In the genomic region with DNA sequence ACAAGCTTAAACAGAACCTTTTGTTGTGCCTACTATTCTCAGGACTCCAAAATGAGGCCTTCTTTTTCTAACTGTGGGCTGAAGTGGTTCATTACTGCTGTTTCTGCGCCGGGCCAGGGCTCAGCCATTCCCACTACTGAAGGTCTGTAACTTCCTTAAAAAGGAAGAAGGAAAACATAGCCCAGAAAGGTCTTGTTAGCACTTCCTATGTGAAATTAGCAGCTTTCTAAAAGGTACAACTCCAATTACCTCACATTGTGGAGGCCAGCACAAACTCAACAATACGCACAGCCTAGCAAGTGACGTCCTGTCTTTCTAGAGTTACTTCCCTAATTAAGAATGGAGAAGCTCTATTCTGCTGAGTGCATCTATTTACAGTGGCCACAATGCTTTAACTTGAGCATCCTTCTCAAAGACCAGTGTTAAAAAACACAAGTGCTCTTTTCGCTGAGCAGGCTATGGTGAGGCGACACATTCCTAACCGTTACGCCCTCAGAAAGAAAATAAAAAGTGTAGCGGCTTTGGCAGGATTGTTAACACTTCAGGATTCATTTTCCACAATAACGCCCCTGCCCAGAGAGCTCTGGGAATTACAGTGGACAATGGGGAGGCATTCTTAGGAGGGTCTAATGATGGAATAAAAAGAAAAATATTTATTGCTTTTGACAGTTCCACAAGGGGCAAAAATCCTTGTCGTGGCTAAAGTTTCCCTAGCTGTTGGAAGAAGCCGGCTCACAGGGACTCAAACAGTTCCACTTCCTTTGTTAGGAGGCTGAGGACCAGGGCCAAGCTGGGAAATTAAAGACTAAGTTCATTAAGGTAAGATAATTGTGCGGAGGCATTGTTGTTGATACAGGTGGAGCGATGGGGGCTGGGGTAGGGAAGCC, we compare ENCODE assay signal across 16 mouse cellular contexts.
DNase-seq lines count a peak whose midpoint lies in the region; ATAC-seq lines count a peak whose summit lies in the region.
"Had no signal": no experiment of that assay in that cellular context is flagged by ENCODE, and none has a peak within 500 bp of the region (broad histone marks: within the 10 kb centered on the region; RNA-seq: fewer than 3 reads in every experiment).

No protein-coding gene starts in this region.

- H3K9me3 ChIP-seq in forebrain, embryonic 12.5 days = no peaks in the 10 kb centered on the region
- H3K9me3 ChIP-seq in forebrain, embryonic 15.5 days = no peaks in the 10 kb centered on the region
- H3K9me3 ChIP-seq in midbrain, embryonic 11.5 days (ENCODE audit: control insufficient read depth, low read length) = no peaks in the 10 kb centered on the region
- no peaks in the 10 kb centered on the region for H3K9me3 ChIP-seq in midbrain, embryonic 16.5 days (replicated peaks; ENCODE audit: control insufficient read depth, low read length, poor library complexity, severe bottlenecking)
- H3K9me3 ChIP-seq in hindbrain, embryonic 13.5 days = no peaks in the 10 kb centered on the region
- H3K9me3 ChIP-seq: limb, embryonic 15.5 days; megakaryocyte, embryonic 14.5 days had no signal

- no peaks in the 10 kb centered on the region for H3K36me3 ChIP-seq in forebrain, embryonic 12.5 days (replicated peaks)
- H3K36me3 ChIP-seq in forebrain, embryonic 15.5 days = no peaks in the 10 kb centered on the region
- H3K36me3 ChIP-seq in midbrain, embryonic 11.5 days (ENCODE audit: control insufficient read depth, insufficient read depth, low read length) = no peaks in the 10 kb centered on the region
- no peaks in the 10 kb centered on the region for H3K36me3 ChIP-seq in midbrain, embryonic 16.5 days (ENCODE audit: control insufficient read depth, insufficient read depth, low read length)
- H3K36me3 ChIP-seq in hindbrain, embryonic 13.5 days = no peaks in the 10 kb centered on the region
- H3K36me3 ChIP-seq: limb, embryonic 15.5 days had no signal

- H3K4me2 ChIP-seq in forebrain, embryonic 12.5 days = peak overlapping the region; percentile 4; the same call in 1 of the 2 replicates
- H3K4me2 ChIP-seq in forebrain, embryonic 15.5 days (replicated peaks) = no peak overlapping the region
- H3K4me2 ChIP-seq in midbrain, embryonic 11.5 days = no peak overlapping the region
- no peak overlapping the region for H3K4me2 ChIP-seq in midbrain, embryonic 16.5 days (ENCODE audit: low read length)
- no peak overlapping the region for H3K4me2 ChIP-seq in hindbrain, embryonic 13.5 days
- H3K4me2 ChIP-seq: limb, embryonic 15.5 days had no signal

- H3K27me3 ChIP-seq in forebrain, embryonic 12.5 days = peaks cover 63% of the 10 kb centered on the region
- peaks cover 66% of the 10 kb centered on the region for H3K27me3 ChIP-seq in forebrain, embryonic 15.5 days
- peaks cover 70% of the 10 kb centered on the region for H3K27me3 ChIP-seq in midbrain, embryonic 11.5 days (ENCODE audit: control insufficient read depth, insufficient read depth, low read length)
- H3K27me3 ChIP-seq in midbrain, embryonic 16.5 days (ENCODE audit: control insufficient read depth, insufficient read depth, low read depth, low read length) = peaks cover 50% of the 10 kb centered on the region
- peaks cover 98% of the 10 kb centered on the region for H3K27me3 ChIP-seq in hindbrain, embryonic 13.5 days

- peak overlapping the region; percentile 9 for H3K27ac ChIP-seq in forebrain, embryonic 12.5 days
- H3K27ac ChIP-seq in forebrain, embryonic 15.5 days (replicated peaks) = no peak overlapping the region
- no peak overlapping the region for H3K27ac ChIP-seq in midbrain, embryonic 11.5 days (ENCODE audit: low read depth, low read length)
- no peak overlapping the region for H3K27ac ChIP-seq in midbrain, embryonic 16.5 days (ENCODE audit: low read length)
- H3K27ac ChIP-seq in hindbrain, embryonic 13.5 days = no peak overlapping the region
- H3K27ac ChIP-seq: limb, embryonic 15.5 days had no signal

- no peak overlapping the region for H3K4me3 ChIP-seq in forebrain, embryonic 12.5 days (replicated peaks)
- H3K4me3 ChIP-seq in forebrain, embryonic 15.5 days = no peak overlapping the region
- no peak overlapping the region for H3K4me3 ChIP-seq in midbrain, embryonic 11.5 days (ENCODE audit: low read depth, low read length)
- H3K4me3 ChIP-seq in midbrain, embryonic 16.5 days (ENCODE audit: low read depth, low read length) = no peak overlapping the region
- H3K4me3 ChIP-seq in hindbrain, embryonic 13.5 days = no peak overlapping the region
- H3K4me3 ChIP-seq: limb, embryonic 15.5 days; megakaryocyte, embryonic 14.5 days had no signal

- ATAC-seq in forebrain, embryonic 12.5 days (ENCODE audit: low FRiP score) = no peak; the same call in 1 of the 2 replicates
- ATAC-seq in forebrain, embryonic 15.5 days (replicated peaks) = no peak
- no peak for ATAC-seq in midbrain, embryonic 11.5 days (ENCODE audit: low FRiP score)
- ATAC-seq in midbrain, embryonic 16.5 days = no peak
- ATAC-seq in granulocyte monocyte progenitor cell, adult 5-6 weeks (replicated peaks; ENCODE audit: poor library complexity, severe bottlenecking) = peak; percentile 86
- ATAC-seq in hindbrain, embryonic 13.5 days (ENCODE audit: low FRiP score) = no peak

- 3% methylated on average over 14 of the region's 14 CpGs for WGBS in forebrain, embryonic 12.5 days
- WGBS in forebrain, embryonic 15.5 days = 6% methylated on average over 14 of the region's 14 CpGs
- 5% methylated on average over 14 of the region's 14 CpGs for WGBS in midbrain, embryonic 11.5 days
- WGBS in midbrain, embryonic 16.5 days = 8% methylated on average over 14 of the region's 14 CpGs
- 2% methylated on average over 14 of the region's 14 CpGs for WGBS in hindbrain, embryonic 13.5 days

- DNase-seq in midbrain, embryonic 11.5 days (ENCODE audit: low spot score, missing footprints) = peak; percentile 94
- peak; percentile 79 for DNase-seq in retina, embryonic 14.5 days (ENCODE audit: low spot score)
- no peak for DNase-seq in kidney, adult 9 months
- DNase-seq: adrenal gland, adult 2 months; B cell, adult 2 months; cerebellum, adult 11-12 months; heart, postnatal 14 days; lung, adult 2 months; right cerebral cortex, postnatal 4 days had no signal

- H3K9ac ChIP-seq in forebrain, embryonic 12.5 days = no peak overlapping the region
- H3K9ac ChIP-seq in forebrain, embryonic 15.5 days (replicated peaks) = no peak overlapping the region
- H3K9ac ChIP-seq in midbrain, embryonic 11.5 days (ENCODE audit: low read length) = no peak overlapping the region
- no peak overlapping the region for H3K9ac ChIP-seq in midbrain, embryonic 16.5 days (ENCODE audit: low read depth, low read length)
- no peak overlapping the region for H3K9ac ChIP-seq in hindbrain, embryonic 13.5 days
- H3K9ac ChIP-seq: limb, embryonic 15.5 days had no signal

- H3K4me1 ChIP-seq in forebrain, embryonic 12.5 days = peaks cover 42% of the 10 kb centered on the region
- peaks cover 30% of the 10 kb centered on the region for H3K4me1 ChIP-seq in forebrain, embryonic 15.5 days
- H3K4me1 ChIP-seq in midbrain, embryonic 11.5 days (ENCODE audit: control insufficient read depth, insufficient read depth, low read length) = peaks cover 20% of the 10 kb centered on the region
- H3K4me1 ChIP-seq in midbrain, embryonic 16.5 days (ENCODE audit: control insufficient read depth, insufficient read depth, low read length) = peaks cover 8% of the 10 kb centered on the region; the same call in 1 of the 2 replicates
- H3K4me1 ChIP-seq in hindbrain, embryonic 13.5 days (replicated peaks) = peaks cover 15% of the 10 kb centered on the region; the same call in 1 of the 2 replicates
- H3K4me1 ChIP-seq: megakaryocyte, embryonic 14.5 days had no signal
